Mouse (Mus musculus) adrenal gland, postnatal 25 days (tissue): ENCODE measurements around the gene Btbd16. TPM values are rescaled to one million over a fixed set of nuclear protein-coding genes. Genes with fewer than 3 reads are reported as not detected.

ENCODE experiments used
- DNase-seq: peaks from one replicate; pipeline ENCODE4 v3.0.0; 2021; ENCODE audit warnings: mixed read lengths
- total RNA-seq: library from RNA; stranded (reverse); gene quantifications from 2 replicates; pipeline ENCODE4 v1.2.3, GENCODE M21; 2021

The Btbd16 gene
- total RNA-seq, 1 experiment from 2014 or later = not detected

DNA sequence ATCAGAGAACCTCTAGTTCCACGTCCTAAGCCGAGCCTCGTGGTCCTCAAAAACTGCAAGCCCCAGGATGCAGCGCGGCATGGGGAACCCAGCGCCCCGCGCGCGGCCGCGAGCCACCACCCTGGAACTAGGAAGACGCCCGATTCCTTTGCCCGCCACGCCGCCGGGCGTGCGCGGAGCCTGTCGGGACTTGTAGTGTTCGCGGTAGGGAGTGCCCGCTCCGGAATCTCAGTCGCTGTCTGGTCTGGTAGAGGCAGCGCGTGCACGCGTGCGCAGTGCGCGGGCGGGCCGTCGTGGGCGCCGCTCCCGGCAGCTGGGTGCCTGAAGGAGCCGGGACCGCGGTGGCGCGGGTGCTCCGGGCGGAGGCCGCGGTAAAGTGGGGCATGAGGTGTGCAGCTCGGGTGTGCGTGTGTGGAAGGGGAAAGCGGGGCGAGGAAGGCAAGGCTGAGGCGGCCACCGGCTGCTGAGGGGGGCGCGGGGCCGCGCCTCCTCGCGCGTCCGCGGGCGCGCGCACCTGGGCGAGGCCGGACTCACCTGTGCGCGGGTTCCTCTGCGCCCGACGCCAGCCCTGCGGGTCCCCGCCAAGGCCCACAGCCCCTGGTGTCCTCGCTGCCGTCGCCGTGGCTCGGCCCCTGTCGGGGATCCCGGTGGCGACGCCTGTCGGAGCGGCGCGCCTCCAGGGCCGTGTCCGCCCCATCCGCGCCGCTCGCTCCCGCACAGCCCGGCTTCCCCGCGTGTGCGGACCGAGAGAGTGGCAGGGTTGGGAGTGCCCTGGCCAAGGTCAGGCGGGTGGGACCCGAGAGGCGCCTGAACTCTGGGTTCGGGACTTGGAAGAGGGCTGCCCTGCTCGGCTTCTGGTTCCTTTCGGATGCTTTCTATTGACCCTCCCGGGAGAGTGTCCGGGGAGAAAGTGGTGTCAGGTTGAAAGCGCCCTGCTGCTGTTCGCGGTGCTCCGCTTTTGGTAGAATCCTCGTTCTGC, 92.0 kb downstream of the Btbd16 start, which contains the start of gene Plekha1:
TSS of gene Plekha1 (plus strand) at position 144 of the 979 bp plus-strand sequence.
- peak; percentile 95 for DNase-seq

DNA sequence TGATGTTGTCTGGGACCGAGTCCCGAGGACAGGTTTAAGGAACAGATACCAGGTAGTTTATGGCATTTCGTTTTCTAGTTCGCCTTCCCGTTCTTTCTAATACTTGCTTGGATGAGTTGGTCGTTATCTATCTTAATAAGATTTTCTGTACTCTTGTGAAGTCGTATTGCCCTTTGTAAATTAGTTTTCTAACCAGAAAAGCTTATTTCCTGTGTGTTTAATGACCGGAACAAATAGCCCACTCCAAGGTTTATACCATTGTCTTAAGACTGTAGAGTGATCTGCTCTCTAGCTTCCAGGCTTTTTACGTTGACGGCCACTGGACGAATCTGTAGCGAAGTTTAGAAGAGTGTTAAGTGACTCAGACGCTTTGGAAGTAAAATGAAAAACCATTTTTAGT, 92.8 kb downstream of the Btbd16 start:
- no peak for DNase-seq

DNA sequence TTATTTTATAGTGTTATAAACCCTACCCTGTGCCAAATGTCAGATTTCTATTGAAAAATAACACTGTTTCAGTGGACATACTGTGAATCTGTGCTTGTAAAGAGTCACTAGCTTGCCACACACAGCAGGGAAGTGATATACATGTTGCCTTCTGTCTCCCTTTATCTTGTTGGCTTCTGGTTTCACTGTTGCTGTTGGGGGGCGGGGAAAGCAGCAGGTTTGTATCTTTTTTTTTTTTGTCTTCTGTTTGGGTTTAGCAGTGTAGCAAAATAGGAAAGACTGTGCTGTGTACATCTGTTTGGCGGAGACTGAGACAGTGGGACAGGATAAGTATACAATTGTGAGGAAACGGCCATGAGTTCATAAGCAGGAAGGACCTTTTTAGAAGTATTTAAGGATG, 93.4 kb downstream of the Btbd16 start:
- no peak for DNase-seq

Other genes with a start within 250 kb of the Btbd16 start
- gene Nsmce4a, start 201.0 kb upstream of the Btbd16 start, total RNA-seq = 61.8 and 91.4 TPM in 2 replicates
- gene Tacc2, start 196.6 kb upstream of the Btbd16 start, total RNA-seq = 40.0 and 46.6 TPM in 2 replicates
- gene Plekha1, start 91.7 kb downstream of the Btbd16 start, total RNA-seq = 26.7 and 32.6 TPM in 2 replicates
- gene Htra1, start 162.0 kb downstream of the Btbd16 start, total RNA-seq = 38.3 and 45.7 TPM in 2 replicates